Mouse (Mus musculus): ENCODE measurements around the gene Fgg. TPM values are rescaled to one million over a fixed set of nuclear protein-coding genes. Genes with fewer than 3 reads are reported as not detected.
A peak's percentile ranks its signal among the peaks of the same experiment; 100 is the strongest.

The Fgg gene
- polyA plus RNA-seq (2016; fragmentation: Nextera tagmentation; extraction: Ambion mirVana) = not detected in 2 replicates

DNA sequence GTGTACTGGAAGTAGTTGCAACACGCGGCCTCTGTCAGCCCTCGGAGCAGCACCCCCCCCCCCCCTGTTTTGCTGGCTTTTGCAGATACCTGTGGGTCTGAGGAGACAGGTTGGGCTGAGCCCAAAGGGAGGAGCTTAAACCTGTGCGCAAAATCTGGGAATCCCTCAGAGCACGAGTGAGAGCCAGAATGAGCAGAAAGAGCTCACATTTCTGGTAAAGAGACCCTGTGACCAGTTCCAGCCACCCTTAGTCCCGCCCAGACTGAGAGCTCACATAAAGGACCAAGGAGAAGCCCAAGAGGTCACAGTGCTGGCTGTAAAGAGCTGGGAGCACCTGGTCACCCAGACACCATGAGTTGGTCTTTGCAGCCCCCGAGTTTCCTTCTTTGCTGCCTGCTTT lies at the start of gene Fgg:
Fgg (plus strand) TSS at position 168 of the 400 bp plus-strand sequence.
- Histone ChIP-seq H3K9ac (no peak within 1 kb of the TSS), H3K4me1 (no peaks in the 10 kb centered on the region), H3K4me3 (no peak within 1 kb of the TSS), H3K27me3 (no peaks in the 10 kb centered on the region), H3K27ac (no peak within 1 kb of the TSS), H3K4me2 (replicated peaks) (no peak within 1 kb of the TSS), H3K9me3 (replicated peaks) (no peaks in the 10 kb centered on the region), H3K36me3 (no peaks in the 10 kb centered on the region)
- 51% methylated on average over 7 of the region's 7 CpGs for WGBS
- no peak for ATAC-seq (ENCODE audit: low FRiP score)

DNA sequence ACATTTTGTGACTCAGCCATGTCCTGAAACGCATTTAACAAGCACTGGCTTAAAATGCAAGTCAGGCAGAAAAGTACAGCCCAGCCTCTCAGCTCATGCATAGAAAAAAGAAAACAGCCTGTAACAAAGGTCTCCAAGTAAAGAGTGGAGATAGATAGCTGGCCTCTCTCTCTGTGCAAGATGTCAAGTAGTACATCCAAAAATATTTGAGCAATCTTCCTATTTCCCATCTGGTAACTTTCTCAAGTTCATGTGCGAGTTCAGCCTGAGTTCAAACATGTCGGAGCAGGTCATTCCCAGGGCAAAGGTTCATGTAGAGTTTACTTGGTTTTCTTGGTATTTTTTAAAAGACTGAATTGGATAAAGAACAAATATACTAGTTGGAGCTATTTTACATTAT lies 36.5 kb upstream of the Fgg start:
- WGBS = 81% methylated on average over 3 of the region's 3 CpGs
- Histone ChIP-seq H3K27me3 (no peaks in the 10 kb centered on the region), H3K9ac (no peak overlapping the region), H3K9me3 (replicated peaks) (no peaks in the 10 kb centered on the region), H3K4me1 (no peaks in the 10 kb centered on the region), H3K4me3 (no peak overlapping the region), H3K36me3 (no peaks in the 10 kb centered on the region), H3K27ac (no peak overlapping the region), H3K4me2 (replicated peaks) (no peak overlapping the region)
- no peak for ATAC-seq (ENCODE audit: low FRiP score)

DNA sequence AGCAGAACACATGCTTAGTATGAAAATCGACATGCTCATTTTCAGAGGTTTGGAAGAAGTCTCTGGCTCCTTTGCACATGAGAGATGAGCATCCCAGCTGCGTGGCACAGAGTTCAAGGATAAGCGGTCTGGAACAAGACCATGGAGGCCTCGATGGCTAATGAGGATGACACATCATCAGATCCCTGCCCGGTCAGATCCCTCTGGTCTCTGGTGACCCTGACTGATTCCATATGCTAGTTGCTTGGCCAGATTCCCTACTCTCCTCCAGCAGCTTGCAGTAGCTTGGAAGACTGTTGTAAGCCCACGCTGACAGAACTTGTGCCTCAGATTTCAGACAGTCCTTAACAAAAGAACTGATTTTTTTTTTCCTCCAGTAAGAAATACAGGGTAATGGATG lies 26.7 kb upstream of the Fgg start:
- Histone ChIP-seq H3K4me3 (no peak overlapping the region), H3K9me3 (replicated peaks) (no peaks in the 10 kb centered on the region), H3K27me3 (no peaks in the 10 kb centered on the region), H3K36me3 (no peaks in the 10 kb centered on the region), H3K27ac (no peak overlapping the region), H3K4me2 (replicated peaks) (no peak overlapping the region), H3K4me1 (no peaks in the 10 kb centered on the region), H3K9ac (no peak overlapping the region)
- ATAC-seq (ENCODE audit: low FRiP score) = no peak
- WGBS = 75% methylated on average over 6 of the region's 6 CpGs

DNA sequence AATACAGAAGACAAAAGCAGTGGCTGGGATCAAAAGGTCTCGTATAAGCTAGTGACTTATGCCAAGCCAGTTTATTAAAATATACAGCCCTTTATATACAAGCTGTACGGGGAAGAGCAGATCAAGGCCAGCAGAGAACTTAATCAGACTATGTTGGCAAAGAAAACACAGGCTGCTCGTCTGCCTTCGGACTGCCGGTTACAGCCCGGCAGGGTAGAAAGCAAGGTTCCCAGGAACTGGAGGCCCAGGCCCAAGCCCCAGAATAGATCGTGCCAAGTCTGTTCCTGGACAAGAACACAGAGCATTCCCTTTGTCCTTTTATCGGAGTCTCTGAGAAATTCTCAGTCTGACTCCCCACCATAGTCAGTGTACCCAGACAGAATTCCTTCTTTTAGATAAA lies 25.7 kb upstream of the Fgg start:
- no peaks in the 10 kb centered on the region for H3K9me3 ChIP-seq (replicated peaks)
- ATAC-seq (ENCODE audit: low FRiP score) = no peak
- WGBS = 79% methylated on average over 8 of the region's 8 CpGs

DNA sequence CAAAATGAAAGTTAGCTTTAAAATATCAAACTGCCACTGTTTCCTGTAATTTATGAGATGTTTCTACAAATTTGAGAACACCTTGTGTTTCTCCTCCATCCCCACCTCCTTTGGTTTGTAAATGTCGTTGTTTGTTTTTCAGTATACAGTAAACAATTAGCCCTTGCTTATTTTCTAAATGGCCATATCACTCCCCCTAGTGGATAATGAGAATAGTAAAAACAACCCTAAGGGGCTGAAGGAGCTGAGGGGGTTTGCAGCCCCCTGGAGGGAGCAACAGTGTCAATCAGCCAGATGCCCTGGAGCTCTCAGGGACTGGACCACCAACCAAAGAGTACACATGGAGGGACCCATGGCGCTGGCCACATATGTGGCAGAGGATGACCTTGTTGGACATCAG lies 22.7 kb upstream of the Fgg start:
- no peaks in the 10 kb centered on the region for H3K4me1 ChIP-seq

More for the DNA sequence above, 25.7 kb upstream of the Fgg start:
- no peak overlapping the region for H3K4me3 ChIP-seq
- H3K36me3 ChIP-seq = no peaks in the 10 kb centered on the region
- no peaks in the 10 kb centered on the region for H3K27me3 ChIP-seq
- H3K9ac ChIP-seq = no peak overlapping the region
- no peak overlapping the region for H3K27ac ChIP-seq
- no peak overlapping the region for H3K4me2 ChIP-seq (replicated peaks)
- no peaks in the 10 kb centered on the region for H3K4me1 ChIP-seq

DNA sequence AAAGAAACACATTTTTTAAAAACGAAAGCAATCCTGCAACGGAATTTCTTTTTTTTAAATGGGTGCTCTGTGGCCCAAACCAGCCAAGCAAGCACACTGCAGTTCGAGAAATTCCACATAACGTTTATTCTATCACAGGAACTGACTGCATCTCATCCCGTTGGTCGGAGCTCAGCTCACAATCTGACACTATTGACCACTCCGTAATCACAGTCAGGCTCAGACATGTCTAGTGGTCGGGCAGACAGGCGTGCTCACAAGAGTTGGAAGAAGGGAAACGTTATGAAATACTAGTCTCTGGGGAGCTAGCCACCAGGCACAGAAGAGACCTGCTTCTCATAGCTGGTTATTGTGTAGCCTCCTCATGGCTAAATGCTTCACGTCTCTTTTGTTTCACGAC lies 15.6 kb upstream of the Fgg start:
- Histone ChIP-seq H3K4me2 (replicated peaks) (no peak overlapping the region), H3K4me3 (no peak overlapping the region), H3K27me3 (peaks cover 11% of the 10 kb centered on the region), H3K27ac (no peak overlapping the region), H3K9me3 (replicated peaks) (no peaks in the 10 kb centered on the region), H3K9ac (no peak overlapping the region), H3K36me3 (no peaks in the 10 kb centered on the region), H3K4me1 (peaks cover 6% of the 10 kb centered on the region; the same call in 1 of the 2 replicates)
- 79% methylated on average over 12 of the region's 12 CpGs for WGBS
- no peak for ATAC-seq (ENCODE audit: low FRiP score)

More for the DNA sequence above, 22.7 kb upstream of the Fgg start:
- Histone ChIP-seq H3K9me3 (replicated peaks) (no peaks in the 10 kb centered on the region), H3K36me3 (no peaks in the 10 kb centered on the region), H3K4me2 (replicated peaks) (no peak overlapping the region), H3K9ac (no peak overlapping the region), H3K27ac (no peak overlapping the region), H3K27me3 (no peaks in the 10 kb centered on the region), H3K4me3 (no peak overlapping the region)
- 78% methylated on average over 2 of the region's 2 CpGs for WGBS
- no peak for ATAC-seq (ENCODE audit: low FRiP score)

DNA sequence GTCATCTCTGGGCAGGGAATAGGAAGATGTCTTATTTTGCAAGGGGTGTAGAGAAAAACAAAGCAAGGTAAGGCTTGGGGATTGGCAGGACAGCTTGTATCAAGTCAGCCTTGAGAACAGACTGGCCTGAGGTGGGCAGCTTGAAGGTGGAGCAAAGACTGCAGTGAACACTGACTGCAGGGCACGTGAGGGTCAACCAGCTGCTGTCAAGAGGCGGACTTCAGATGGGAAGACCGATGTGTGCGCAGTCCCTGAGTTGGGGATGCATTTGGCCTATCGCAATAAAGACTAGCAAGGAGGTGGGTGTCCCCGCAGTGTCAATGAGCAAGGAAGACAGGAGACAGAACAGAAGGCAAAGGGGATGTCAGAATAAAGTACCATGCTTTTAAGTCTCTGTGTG lies 14.6 kb upstream of the Fgg start:
- ATAC-seq (ENCODE audit: low FRiP score) = no peak
- H3K9ac ChIP-seq = no peak overlapping the region
- WGBS = 92% methylated on average over 6 of the region's 6 CpGs
- H3K4me2 ChIP-seq (replicated peaks) = no peak overlapping the region
- no peak overlapping the region for H3K4me3 ChIP-seq
- H3K9me3 ChIP-seq (replicated peaks) = no peaks in the 10 kb centered on the region
- peaks cover 6% of the 10 kb centered on the region; the same call in 1 of the 2 replicates for H3K4me1 ChIP-seq
- H3K27ac ChIP-seq = no peak overlapping the region
- peaks cover 17% of the 10 kb centered on the region for H3K27me3 ChIP-seq
- no peaks in the 10 kb centered on the region for H3K36me3 ChIP-seq

DNA sequence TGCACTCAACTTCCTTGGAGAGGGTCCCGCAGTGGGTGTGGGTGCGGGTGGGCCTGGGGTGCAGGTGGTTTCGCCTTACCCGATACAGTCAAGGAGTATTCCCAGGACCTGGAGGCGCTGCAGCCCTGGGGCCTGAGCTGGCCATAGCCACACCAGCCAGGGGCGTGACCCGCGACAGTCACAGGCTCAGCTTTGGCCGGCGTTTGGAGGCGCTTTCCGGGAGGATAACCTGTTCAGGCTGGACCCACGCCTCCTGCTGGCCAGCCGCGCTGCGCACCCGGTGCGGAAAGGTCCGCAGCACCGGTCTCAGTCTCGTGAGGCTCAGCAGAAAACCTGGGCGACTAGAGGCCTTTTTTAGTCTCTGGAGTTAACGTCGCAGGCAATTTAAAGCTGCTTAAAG lies 12.2 kb upstream of the Fgg start:
- Histone ChIP-seq H3K4me2 (replicated peaks) (peak overlapping the region; percentile 55), H3K4me1 (peaks cover 6% of the 10 kb centered on the region; the same call in 1 of the 2 replicates), H3K9me3 (replicated peaks) (no peaks in the 10 kb centered on the region), H3K36me3 (no peaks in the 10 kb centered on the region), H3K4me3 (peak overlapping the region; percentile 28), H3K27me3 (peaks cover 17% of the 10 kb centered on the region), H3K27ac (no peak overlapping the region), H3K9ac (0 out of 2 replicates have a peak overlapping the region, but pooled peaks have one; percentile 41)
- ATAC-seq (ENCODE audit: low FRiP score) = peak; percentile 44; the same call in 1 of the 2 replicates
- 3% methylated on average over 24 of the region's 24 CpGs for WGBS

DNA sequence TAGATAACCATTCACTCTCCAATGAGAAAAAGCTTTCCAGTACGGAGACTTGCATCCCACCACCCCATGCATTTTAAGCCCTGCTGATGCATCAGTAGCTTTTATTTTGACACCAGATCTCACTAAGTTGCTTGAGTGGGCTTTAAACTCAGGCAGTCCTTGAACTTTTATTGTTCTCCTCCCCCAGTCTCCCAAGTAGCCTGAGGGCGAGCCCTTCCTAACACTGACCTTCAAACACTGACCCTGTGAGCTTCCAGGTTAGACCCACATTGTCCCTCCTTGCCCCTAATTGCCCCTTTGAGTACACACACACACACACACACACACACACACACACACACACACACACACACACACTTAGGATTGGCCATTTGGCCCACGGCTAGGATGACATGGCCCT lies 10.9 kb upstream of the Fgg start:
- WGBS = 76% methylated on average over 3 of the region's 3 CpGs
- Histone ChIP-seq H3K36me3 (no peaks in the 10 kb centered on the region), H3K9me3 (replicated peaks) (no peaks in the 10 kb centered on the region), H3K4me3 (no peak overlapping the region), H3K4me1 (peaks cover 6% of the 10 kb centered on the region; the same call in 1 of the 2 replicates), H3K9ac (no peak overlapping the region), H3K27ac (no peak overlapping the region), H3K4me2 (replicated peaks) (no peak overlapping the region), H3K27me3 (peaks cover 17% of the 10 kb centered on the region)
- no peak for ATAC-seq (ENCODE audit: low FRiP score)

DNA sequence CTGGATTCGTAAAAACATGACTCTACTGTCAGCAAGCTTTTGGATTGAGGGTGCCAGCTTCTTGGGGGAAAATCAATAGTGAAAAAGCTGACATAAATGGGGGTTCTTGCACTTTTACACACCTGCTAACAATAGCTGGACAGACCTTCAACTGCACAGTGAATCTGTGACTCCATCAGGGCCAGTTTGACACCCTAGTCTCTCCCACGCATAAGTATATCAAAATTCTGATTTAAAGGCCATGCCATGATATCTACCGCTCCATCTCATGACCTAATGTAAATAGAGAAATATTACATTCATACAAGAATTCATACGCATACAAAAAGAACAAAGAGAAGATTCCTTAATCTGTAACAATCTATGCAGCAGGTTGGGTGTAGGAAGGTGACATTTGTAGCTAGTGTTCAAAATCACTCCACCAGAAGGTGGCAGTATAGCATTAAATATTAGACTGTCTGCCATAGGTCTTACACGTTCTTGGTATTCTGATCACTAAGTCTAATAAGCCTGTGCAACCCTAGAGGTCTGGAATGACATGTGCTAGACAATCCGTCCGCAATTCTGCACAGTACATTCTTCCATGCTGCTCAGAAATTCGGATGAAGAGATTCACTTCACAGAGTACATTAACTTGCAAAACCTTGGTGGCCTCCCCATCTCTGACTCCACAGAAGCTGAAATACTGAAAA lies 8.6 kb upstream of the Fgg start:
- Histone ChIP-seq H3K4me1 (peaks cover 6% of the 10 kb centered on the region; the same call in 1 of the 2 replicates), H3K9ac (no peak overlapping the region), H3K4me3 (no peak overlapping the region), H3K9me3 (replicated peaks) (no peaks in the 10 kb centered on the region), H3K27ac (no peak overlapping the region), H3K4me2 (replicated peaks) (no peak overlapping the region), H3K27me3 (peaks cover 16% of the 10 kb centered on the region), H3K36me3 (no peaks in the 10 kb centered on the region)
- WGBS = 31% methylated on average over 8 of the region's 8 CpGs
- peak; percentile 88 for ATAC-seq (ENCODE audit: low FRiP score)

DNA sequence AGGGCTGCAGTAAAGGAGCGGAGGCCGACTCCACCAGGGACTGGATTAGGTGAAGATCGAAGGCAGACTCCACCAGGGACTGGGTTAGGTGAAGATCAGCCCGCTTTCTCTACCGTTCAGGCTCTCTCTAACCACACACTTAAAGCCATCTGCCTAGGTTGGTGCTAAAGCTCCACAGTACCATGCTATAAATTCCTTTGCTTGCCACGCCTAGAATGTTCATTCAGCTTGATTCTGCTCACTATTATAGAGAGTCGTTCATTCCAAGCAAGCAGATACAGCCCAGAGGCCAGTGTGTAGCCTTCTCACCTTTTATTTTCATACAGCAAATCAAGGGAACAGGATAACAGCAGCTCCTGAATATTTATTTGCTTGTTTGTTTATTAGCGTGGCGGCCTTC lies 7.5 kb upstream of the Fgg start:
- no peaks in the 10 kb centered on the region for H3K36me3 ChIP-seq
- no peak overlapping the region for H3K27ac ChIP-seq
- H3K4me1 ChIP-seq = peaks cover 6% of the 10 kb centered on the region; the same call in 1 of the 2 replicates
- H3K9me3 ChIP-seq (replicated peaks) = no peaks in the 10 kb centered on the region
- no peak for ATAC-seq (ENCODE audit: low FRiP score)
- H3K9ac ChIP-seq = no peak overlapping the region
- 91% methylated on average over 9 of the region's 9 CpGs for WGBS
- H3K4me3 ChIP-seq = no peak overlapping the region
- H3K4me2 ChIP-seq (replicated peaks) = no peak overlapping the region
- H3K27me3 ChIP-seq = peaks cover 12% of the 10 kb centered on the region

DNA sequence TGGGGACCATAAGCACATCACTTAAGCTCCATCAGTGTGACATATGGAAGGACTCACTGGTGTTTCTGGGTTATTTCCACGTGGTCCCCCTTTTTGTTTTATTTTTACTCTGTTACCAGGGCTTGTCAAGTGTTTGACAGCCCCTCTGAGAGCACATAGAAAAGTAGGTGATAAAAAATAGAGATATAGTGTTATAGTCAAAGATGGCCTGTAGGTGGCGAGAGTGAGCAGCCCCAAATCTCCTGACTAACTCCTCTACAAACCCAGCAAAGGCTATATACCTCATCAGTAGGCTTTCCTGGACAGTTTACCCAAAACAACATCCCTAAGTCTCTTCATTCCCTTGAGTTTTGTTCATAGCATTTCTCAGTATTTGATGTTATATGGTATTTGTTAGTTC lies 5.3 kb upstream of the Fgg start:
- Histone ChIP-seq H3K36me3 (no peaks in the 10 kb centered on the region), H3K9me3 (replicated peaks) (no peaks in the 10 kb centered on the region), H3K4me1 (no peaks in the 10 kb centered on the region), H3K27ac (no peak overlapping the region), H3K4me2 (replicated peaks) (no peak overlapping the region), H3K27me3 (peaks cover 4% of the 10 kb centered on the region; the same call in 1 of the 2 replicates), H3K9ac (no peak overlapping the region), H3K4me3 (no peak overlapping the region)
- WGBS = 0% methylated on average over 2 of the region's 2 CpGs
- no peak for ATAC-seq (ENCODE audit: low FRiP score)

DNA sequence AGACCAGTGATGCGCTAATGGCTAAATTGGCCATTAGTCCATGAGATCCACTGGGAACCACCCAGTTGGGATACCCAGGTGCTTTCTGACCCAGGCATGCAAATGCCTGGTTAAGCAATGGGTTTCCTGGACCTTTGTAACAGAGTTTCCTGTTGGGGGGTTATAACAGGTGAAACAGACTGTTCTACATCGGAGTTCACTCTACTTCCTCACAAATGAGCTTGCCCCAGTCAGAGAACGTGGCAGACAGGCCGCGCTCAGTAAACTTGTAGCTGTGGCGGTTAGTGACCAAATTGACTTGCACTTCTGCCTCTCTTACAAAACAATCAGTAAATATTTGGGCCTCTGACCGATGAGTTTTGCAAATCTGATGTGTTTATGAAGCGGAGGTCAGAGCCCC lies 4.5 kb upstream of the Fgg start:
- no peak for ATAC-seq (ENCODE audit: low FRiP score)
- Histone ChIP-seq H3K27ac (no peak overlapping the region), H3K9me3 (replicated peaks) (no peaks in the 10 kb centered on the region), H3K27me3 (no peaks in the 10 kb centered on the region), H3K36me3 (no peaks in the 10 kb centered on the region), H3K4me3 (no peak overlapping the region), H3K9ac (no peak overlapping the region), H3K4me1 (no peaks in the 10 kb centered on the region), H3K4me2 (replicated peaks) (no peak overlapping the region)
- WGBS = 89% methylated on average over 8 of the region's 8 CpGs
